Mouse (Mus musculus) C2C12 (cell line): ENCODE measurements at regions not wholly inside any gene's neighbourhood (a gene's known extent, or its start where the extent isn't known, plus 50 kb on each side); places are given as distances from the start of the nearest gene placed in this dataset.

Source experiments
- CEBPB ChIP-seq: IDR thresholded peaks from one replicate; pipeline ENCODE4 v1.6.1; 2011; ENCODE audit warnings: low read depth, mild to moderate bottlenecking, control low read depth, moderate library complexity
- CTCF ChIP-seq: IDR thresholded peaks from one replicate; pipeline ENCODE4 v1.5.1; 2011; ENCODE audit not compliant: control insufficient read depth, insufficient read depth, insufficient read length
- FOSL1 ChIP-seq: IDR thresholded peaks from one replicate; pipeline ENCODE4 v1.8.0; 2011; ENCODE audit warnings: mild to moderate bottlenecking, low read length; ENCODE audit not compliant: poor library complexity, insufficient read depth, severe bottlenecking
- MAX ChIP-seq: IDR thresholded peaks from one replicate; pipeline ENCODE4 v1.6.1; 2011; ENCODE audit warnings: mild to moderate bottlenecking, control low read depth
- MYOD1 ChIP-seq: IDR thresholded peaks from one replicate; pipeline ENCODE4 v1.6.1; 2011; ENCODE audit warnings: low read depth; ENCODE audit not compliant: control insufficient read depth, insufficient read length
- MYOG ChIP-seq: IDR thresholded peaks from one replicate; pipeline ENCODE4 v1.6.1; 2011; ENCODE audit not compliant: control insufficient read depth, insufficient read length; ENCODE audit errors: extremely low read depth
- USF1 ChIP-seq: IDR thresholded peaks from one replicate; pipeline ENCODE4 v1.6.1; 2011; ENCODE audit warnings: low read depth, mild to moderate bottlenecking, control low read depth, moderate library complexity

- TF ChIP-seq CTCF (no peak), USF1 (no peak), CEBPB (no peak), MAX (no peak), FOSL1 (no peak), MYOD1 (no peak), MYOG (no peak)
Observed at GRCm38 (mm10) chr4:55928196-55928595, 395.9 kb upstream of the Klf4 start.
